Mouse (Mus musculus): Measurements from ENCODE around the gene Bcr.
A peak's percentile ranks its signal among the peaks of the same experiment; 100 is the strongest.

The Bcr gene

GRCm38 (mm10) chr10:75182151-75182774 lies 121.9 kb downstream of the Bcr start:
- peak; percentile 55 to 78 for DNase-seq (ENCODE audit: low spot score in 2 of 2)

GRCm38 (mm10) chr10:75184826-75185225 lies 124.4 kb downstream of the Bcr start:
- no peak for DNase-seq (ENCODE audit: low spot score in 2 of 2)

GRCm38 (mm10) chr10:75186551-75186950 lies 126.2 kb downstream of the Bcr start:
- DNase-seq (ENCODE audit: low spot score in 2 of 2), result no peak

GRCm38 (mm10) chr10:75187366-75188056 lies 127.1 kb downstream of the Bcr start:
- no peak for DNase-seq (ENCODE audit: low spot score in 2 of 2)

- DNase-seq (ENCODE audit: low spot score in 2 of 2), result peak in 1 of 2 experiments; percentile 46
Observed at GRCm38 (mm10) chr10:75191647-75192046, 131.3 kb downstream of the Bcr start.

- no peak for DNase-seq (ENCODE audit: low spot score in 2 of 2)
Observed at GRCm38 (mm10) chr10:75197817-75198216, 137.4 kb downstream of the Bcr start.

GRCm38 (mm10) chr10:75200733-75201132 lies 140.3 kb downstream of the Bcr start:
- DNase-seq (ENCODE audit: low spot score in 2 of 2), result no peak

GRCm38 (mm10) chr10:75206192-75206591 lies 145.8 kb downstream of the Bcr start:
- DNase-seq (ENCODE audit: low spot score in 2 of 2), result no peak

GRCm38 (mm10) chr10:75210841-75211240 lies 150.4 kb downstream of the Bcr start:
- no peak for DNase-seq (ENCODE audit: low spot score in 2 of 2)

GRCm38 (mm10) chr10:75211807-75212645 lies 151.6 kb downstream of the Bcr start, which contains the start of gene Specc1l:
Gene Specc1l, plus strand, starts transcription at chr10:75212073.
- peak; percentile 91 to 97 for DNase-seq (ENCODE audit: low spot score in 2 of 2)

- no peak for DNase-seq (ENCODE audit: low spot score in 2 of 2)
Observed at GRCm38 (mm10) chr10:75212981-75213380, 152.6 kb downstream of the Bcr start.

- no peak for DNase-seq (ENCODE audit: low spot score in 2 of 2)
Observed at GRCm38 (mm10) chr10:75220722-75221121, 160.3 kb downstream of the Bcr start.

GRCm38 (mm10) chr10:75221936-75222610 lies 161.7 kb downstream of the Bcr start:
- DNase-seq (ENCODE audit: low spot score in 2 of 2), result no peak

GRCm38 (mm10) chr10:75222611-75222998 lies 162.2 kb downstream of the Bcr start:
- DNase-seq (ENCODE audit: low spot score in 2 of 2), result peak in 1 of 2 experiments; percentile 32

GRCm38 (mm10) chr10:75224154-75224553 lies 163.8 kb downstream of the Bcr start:
- DNase-seq (ENCODE audit: low spot score in 2 of 2), result no peak

- no peak for DNase-seq (ENCODE audit: low spot score in 2 of 2)
Observed at GRCm38 (mm10) chr10:75224630-75225029, 164.2 kb downstream of the Bcr start.

GRCm38 (mm10) chr10:75227381-75227780 lies 167.0 kb downstream of the Bcr start:
- no peak for DNase-seq (ENCODE audit: low spot score in 2 of 2)

- no peak for DNase-seq (ENCODE audit: low spot score in 2 of 2)
Observed at GRCm38 (mm10) chr10:75230572-75230971, 170.2 kb downstream of the Bcr start.

GRCm38 (mm10) chr10:75231876-75232275 lies 171.5 kb downstream of the Bcr start:
- no peak for DNase-seq (ENCODE audit: low spot score in 2 of 2)

GRCm38 (mm10) chr10:75232612-75233155 lies 172.3 kb downstream of the Bcr start:
- no peak for DNase-seq (ENCODE audit: low spot score in 2 of 2)

GRCm38 (mm10) chr10:75233489-75233888 lies 173.1 kb downstream of the Bcr start:
- no peak for DNase-seq (ENCODE audit: low spot score in 2 of 2)

Data from spleen, postnatal 10 days (tissue).